Mouse (Mus musculus) heart, postnatal 0 days (tissue): ENCODE data around the gene Pcx.
"Not testable (repeated sequence)": the region's sequence is repeated elsewhere in the genome, so short reads cannot be mapped to it uniquely, and the experiment has no call there.

Experiments
- CTCF ChIP-seq: IDR thresholded peaks from 2 replicates; pipeline ENCODE4 v1.5.1; 2016; ENCODE audit warnings: antibody characterized with exemption, control low read depth, low read depth
- EP300 ChIP-seq: IDR thresholded peaks from 2 replicates; pipeline ENCODE4 v1.6.1; 2016; ENCODE audit warnings: antibody characterized with exemption, low read depth

DNA sequence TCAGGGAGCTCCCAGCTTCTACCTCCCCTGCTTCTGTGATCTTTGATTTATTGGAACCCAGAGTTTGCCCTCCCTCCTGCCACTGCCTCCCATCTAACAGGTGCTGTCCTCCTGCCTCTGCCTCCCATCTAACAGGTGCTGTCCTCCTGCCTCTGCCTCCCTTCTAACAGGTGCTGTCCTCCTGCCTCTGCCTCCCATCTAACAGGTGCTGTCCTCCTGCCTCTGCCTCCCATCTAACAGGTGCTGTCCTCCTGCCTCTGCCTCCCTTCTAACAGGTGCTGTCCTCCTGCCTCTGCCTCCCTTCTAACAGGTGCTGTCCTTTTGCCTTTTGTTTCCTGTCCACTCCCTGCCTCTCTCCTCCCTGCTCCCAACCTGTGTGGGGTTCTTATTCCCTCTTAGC, 76.5 kb downstream of the Pcx start:
- not testable (repeated sequence) for TF ChIP-seq CTCF, EP300
